Mouse (Mus musculus) macrophage (primary cell): ENCODE measurements around the gene Btbd9. TPM values are rescaled to one million over a fixed set of nuclear protein-coding genes. Genes with fewer than 3 reads are reported as not detected.

ENCODE experiments used
- H3K27ac ChIP-seq: fragments of 350-480 bp; formaldehyde crosslinking; 2 replicates; pipeline ENCODE4 v1.9.0; 2021
- H3K36me3 ChIP-seq: fragments of 350-480 bp; formaldehyde crosslinking; 2 replicates; pipeline ENCODE4 v1.9.0; 2021; ENCODE audit errors: inconsistent target
- H3K4me3 ChIP-seq: fragments of 350-480 bp; formaldehyde crosslinking; 2 replicates; pipeline ENCODE4 v1.9.0; 2021; ENCODE audit errors: inconsistent target
- H3K79me2 ChIP-seq: fragments of 350-480 bp; formaldehyde crosslinking; 2 replicates; pipeline ENCODE4 v1.9.0; 2021; ENCODE audit errors: inconsistent target
- WGBS: methylation state at CpG from one replicate; pipeline ENCODE4 v1.1.7; 2026; ENCODE audit warnings: inconsistent platforms; ENCODE audit not compliant: missing documents; 5-methylcytosine and 5-hydroxymethylcytosine counted together
- polyA plus RNA-seq: library from polyadenylated mRNA; stranded (reverse); fragments of 250-400 nt; gene quantifications from 3 replicates; pipeline ENCODE4 v1.2.4, GENCODE M21; 2018; ENCODE audit warnings: inconsistent platforms

The Btbd9 gene
- polyA plus RNA-seq, 1 experiment from 2014 or later = 16.9 TPM

GRCm38 (mm10) chr17:30481341-30481740 lies 94.9 kb downstream of the Btbd9 start:
- Histone ChIP-seq H3K4me3 (no peak overlapping the region), H3K79me2 (no peaks in the 10 kb centered on the region), H3K36me3 (no peaks in the 10 kb centered on the region), H3K27ac (no peak overlapping the region)
- 98% methylated on average over 10 of the region's 10 CpGs for WGBS

GRCm38 (mm10) chr17:30480381-30480780 lies 95.9 kb downstream of the Btbd9 start:
- Histone ChIP-seq H3K79me2 (no peaks in the 10 kb centered on the region), H3K27ac (no peak overlapping the region), H3K4me3 (no peak overlapping the region), H3K36me3 (no peaks in the 10 kb centered on the region)
- WGBS = 97% methylated on average over 8 of the region's 8 CpGs

GRCm38 (mm10) chr17:30478181-30478580 lies 98.1 kb downstream of the Btbd9 start:
- WGBS = 96% methylated on average over 9 of the region's 9 CpGs
- no peak overlapping the region for H3K4me3 ChIP-seq
- no peak overlapping the region for H3K27ac ChIP-seq
- no peaks in the 10 kb centered on the region for H3K79me2 ChIP-seq
- no peaks in the 10 kb centered on the region for H3K36me3 ChIP-seq

GRCm38 (mm10) chr17:30474561-30474960 lies 101.7 kb downstream of the Btbd9 start:
- 71% methylated on average over 2 of the region's 2 CpGs for WGBS
- Histone ChIP-seq H3K27ac (no peak overlapping the region), H3K4me3 (no peak overlapping the region), H3K36me3 (no peaks in the 10 kb centered on the region), H3K79me2 (no peaks in the 10 kb centered on the region)

GRCm38 (mm10) chr17:30472776-30473175 lies 103.5 kb downstream of the Btbd9 start:
- Histone ChIP-seq H3K36me3 (no peaks in the 10 kb centered on the region), H3K79me2 (no peaks in the 10 kb centered on the region), H3K27ac (no peak overlapping the region), H3K4me3 (no peak overlapping the region)
- WGBS = 97% methylated on average over 10 of the region's 10 CpGs

- Histone ChIP-seq H3K36me3 (no peaks in the 10 kb centered on the region), H3K4me3 (no peak overlapping the region), H3K79me2 (no peaks in the 10 kb centered on the region), H3K27ac (no peak overlapping the region)
- WGBS = 86% methylated on average over 7 of the region's 7 CpGs
These were observed 104.8 kb downstream of the Btbd9 start for GRCm38 (mm10) chr17:30471512-30471911.

- H3K79me2 ChIP-seq = no peaks in the 10 kb centered on the region
- no peaks in the 10 kb centered on the region for H3K36me3 ChIP-seq
- WGBS = 91% methylated on average over 8 of the region's 8 CpGs
- H3K27ac ChIP-seq = no peak overlapping the region
- no peak overlapping the region for H3K4me3 ChIP-seq
These were observed 105.5 kb downstream of the Btbd9 start for GRCm38 (mm10) chr17:30470790-30471189.

GRCm38 (mm10) chr17:30470286-30470685 lies 106.0 kb downstream of the Btbd9 start:
- H3K27ac ChIP-seq = no peak overlapping the region
- WGBS = 95% methylated on average over 8 of the region's 8 CpGs
- no peaks in the 10 kb centered on the region for H3K79me2 ChIP-seq
- H3K36me3 ChIP-seq = no peaks in the 10 kb centered on the region
- H3K4me3 ChIP-seq = no peak overlapping the region

- WGBS = 92% methylated on average over 9 of the region's 10 CpGs
These were observed 106.7 kb downstream of the Btbd9 start for GRCm38 (mm10) chr17:30469511-30470076.

GRCm38 (mm10) chr17:30468368-30468767 lies 107.9 kb downstream of the Btbd9 start:
- Histone ChIP-seq H3K4me3 (no peak overlapping the region), H3K79me2 (no peaks in the 10 kb centered on the region), H3K27ac (no peak overlapping the region), H3K36me3 (no peaks in the 10 kb centered on the region)
- 83% methylated on average over 4 of the region's 4 CpGs for WGBS

More at GRCm38 (mm10) chr17:30469511-30470076, 106.7 kb downstream of the Btbd9 start:
- no peak overlapping the region for H3K27ac ChIP-seq
- H3K36me3 ChIP-seq = no peaks in the 10 kb centered on the region
- H3K79me2 ChIP-seq = no peaks in the 10 kb centered on the region
- H3K4me3 ChIP-seq = no peak overlapping the region

GRCm38 (mm10) chr17:30467566-30468213 lies 108.6 kb downstream of the Btbd9 start:
- H3K36me3 ChIP-seq = no peaks in the 10 kb centered on the region
- no peak overlapping the region for H3K4me3 ChIP-seq
- 92% methylated on average over 14 of the region's 14 CpGs for WGBS
- H3K79me2 ChIP-seq = no peaks in the 10 kb centered on the region
- H3K27ac ChIP-seq = no peak overlapping the region

GRCm38 (mm10) chr17:30465060-30465762 lies 111.1 kb downstream of the Btbd9 start:
- Histone ChIP-seq H3K79me2 (no peaks in the 10 kb centered on the region), H3K4me3 (no peak overlapping the region), H3K27ac (no peak overlapping the region), H3K36me3 (no peaks in the 10 kb centered on the region)
- WGBS = 93% methylated on average over 6 of the region's 6 CpGs

GRCm38 (mm10) chr17:30464240-30464745 lies 112.0 kb downstream of the Btbd9 start:
- Histone ChIP-seq H3K4me3 (no peak overlapping the region), H3K36me3 (no peaks in the 10 kb centered on the region), H3K27ac (no peak overlapping the region), H3K79me2 (no peaks in the 10 kb centered on the region)
- 70% methylated on average over 5 of the region's 5 CpGs for WGBS

GRCm38 (mm10) chr17:30460727-30461349 lies 115.5 kb downstream of the Btbd9 start:
- WGBS = 91% methylated on average over 2 of the region's 2 CpGs
- no peaks in the 10 kb centered on the region for H3K79me2 ChIP-seq
- H3K27ac ChIP-seq = no peak overlapping the region
- no peaks in the 10 kb centered on the region for H3K36me3 ChIP-seq
- no peak overlapping the region for H3K4me3 ChIP-seq

GRCm38 (mm10) chr17:30459706-30460105 lies 116.6 kb downstream of the Btbd9 start:
- Histone ChIP-seq H3K4me3 (no peak overlapping the region), H3K27ac (no peak overlapping the region), H3K36me3 (no peaks in the 10 kb centered on the region), H3K79me2 (no peaks in the 10 kb centered on the region)
- WGBS = 94% methylated on average over 5 of the region's 5 CpGs
